Mouse (Mus musculus) cerebellum, adult 2 months (tissue): ENCODE data around the gene Immp2l. TPM values are rescaled to one million over a fixed set of nuclear protein-coding genes. Genes with fewer than 3 reads are reported as not detected.

Experiments
- DNase-seq, 2 experiments: peaks; one replicate each; pipeline ENCODE4 v3.0.0; 2021
- H3K27ac ChIP-seq: fragments of 200-500 bp; 2 replicates; pipeline ENCODE4 v1.5.1; 2012; ENCODE audit warnings: low read length, control low read depth, inconsistent platforms; ENCODE audit not compliant: insufficient read depth
- H3K27me3 ChIP-seq: fragments of 200-500 bp; 2 replicates; pipeline ENCODE4 v1.6.1; 2012; ENCODE audit warnings: inconsistent platforms, mild to moderate bottlenecking, low read length, moderate library complexity; ENCODE audit not compliant: control insufficient read depth, insufficient read depth
- H3K4me1 ChIP-seq: fragments of 200-500 bp; 2 replicates; pipeline ENCODE4 v1.6.1; 2011; ENCODE audit warnings: low read length; ENCODE audit not compliant: control insufficient read depth, insufficient read depth
- H3K4me3 ChIP-seq: fragments of 200-500 bp; replicated peaks from 2 replicates; pipeline ENCODE3; 2011; ENCODE audit warnings: mild to moderate bottlenecking, low read depth, low read length, control low read depth; ENCODE audit not compliant: insufficient read depth
- CTCF ChIP-seq: fragments of 200-500 bp; IDR thresholded peaks from 2 replicates; pipeline ENCODE4 v1.5.1; 2011; ENCODE audit warnings: low read depth, mild to moderate bottlenecking, control low read depth, low read length, moderate library complexity, borderline replicate concordance; ENCODE audit not compliant: insufficient read depth
- POLR2A ChIP-seq: fragments of 200-500 bp; IDR thresholded peaks from 2 replicates; pipeline ENCODE4 v1.6.1; 2011; ENCODE audit warnings: low read length, control low read depth, borderline replicate concordance; ENCODE audit not compliant: insufficient read depth
- WGBS: fragments of 180-500 bp; shearing (Covaris S2); methylation state at CpG from one replicate; pipeline ENCODE4 v1.1.7; 2018; 5-methylcytosine and 5-hydroxymethylcytosine counted together
- polyA plus RNA-seq: library from polyadenylated mRNA; depleted of rRNA; stranded (reverse); fragments of >200 nt; gene quantifications from 2 replicates; pipeline ENCODE4 v1.2.3, GENCODE M21; 2012

Gene Immp2l
- polyA plus RNA-seq, 1 experiment = 11.4 TPM

- Histone ChIP-seq H3K4me3 (no peak overlapping the region), H3K4me1 (no peaks in the 10 kb centered on the region), H3K27ac (no peak overlapping the region), H3K27me3 (no peaks in the 10 kb centered on the region)
- TF ChIP-seq POLR2A (no peak), CTCF (no peak)
- WGBS = 52% methylated on average over 3 of the region's 3 CpGs
- no peak for DNase-seq
These were observed 854.6 kb downstream of the Immp2l start for GRCm38 (mm10) chr12:41878493-41878892.

- TF ChIP-seq POLR2A = no peak
- TF ChIP-seq CTCF = no peak
- no peaks in the 10 kb centered on the region for H3K4me1 ChIP-seq
- no peaks in the 10 kb centered on the region for H3K27me3 ChIP-seq
- no peak overlapping the region for H3K27ac ChIP-seq
- DNase-seq = no peak
- 96% methylated on average over 1 of the region's 1 CpGs for WGBS
- no peak overlapping the region for H3K4me3 ChIP-seq
These were observed 855.1 kb downstream of the Immp2l start for GRCm38 (mm10) chr12:41878972-41879371.

- TF ChIP-seq POLR2A (no peak), CTCF (no peak)
- WGBS = 85% methylated on average over 1 of the region's 1 CpGs
- DNase-seq = no peak
- H3K27ac ChIP-seq = no peak overlapping the region
- no peaks in the 10 kb centered on the region for H3K4me1 ChIP-seq
- no peaks in the 10 kb centered on the region for H3K27me3 ChIP-seq
- no peak overlapping the region for H3K4me3 ChIP-seq
These were observed 855.5 kb downstream of the Immp2l start for GRCm38 (mm10) chr12:41879412-41879811.

GRCm38 (mm10) chr12:41880833-41881232 is 856.9 kb downstream of the Immp2l start:
- TF ChIP-seq POLR2A (no peak), CTCF (no peak)
- no peak for DNase-seq
- Histone ChIP-seq H3K27ac (no peak overlapping the region), H3K4me3 (no peak overlapping the region), H3K27me3 (no peaks in the 10 kb centered on the region), H3K4me1 (no peaks in the 10 kb centered on the region)
- 92% methylated on average over 3 of the region's 3 CpGs for WGBS

- H3K27me3 ChIP-seq = no peaks in the 10 kb centered on the region
- H3K4me1 ChIP-seq = no peaks in the 10 kb centered on the region
- DNase-seq = no peak
- TF ChIP-seq POLR2A (no peak), CTCF (no peak)
- H3K4me3 ChIP-seq = no peak overlapping the region
- 62% methylated on average over 1 of the region's 1 CpGs for WGBS
- H3K27ac ChIP-seq = no peak overlapping the region
These were observed 884.1 kb downstream of the Immp2l start for GRCm38 (mm10) chr12:41908011-41908410.

- TF ChIP-seq POLR2A (no peak), CTCF (no peak)
- Histone ChIP-seq H3K27ac (no peak overlapping the region), H3K4me1 (no peaks in the 10 kb centered on the region), H3K4me3 (no peak overlapping the region), H3K27me3 (no peaks in the 10 kb centered on the region)
- 92% methylated on average over 3 of the region's 3 CpGs for whole genome bisulfite sequencing
- DNase-seq = no peak
These were observed 887.7 kb downstream of the Immp2l start for GRCm38 (mm10) chr12:41911626-41912025.

GRCm38 (mm10) chr12:41937751-41938150 is 913.9 kb downstream of the Immp2l start:
- no peaks in the 10 kb centered on the region for H3K27me3 ChIP-seq
- H3K27ac ChIP-seq = no peak overlapping the region
- no peak overlapping the region for H3K4me3 ChIP-seq
- H3K4me1 ChIP-seq = no peaks in the 10 kb centered on the region
- WGBS = 72% methylated on average over 2 of the region's 2 CpGs
- DNase-seq = no peak
- TF ChIP-seq POLR2A = no peak
- no peak for TF ChIP-seq CTCF

- no peak for TF ChIP-seq CTCF
- no peak for TF ChIP-seq POLR2A
- no peaks in the 10 kb centered on the region for H3K4me1 ChIP-seq
- no peak overlapping the region for H3K27ac ChIP-seq
- 47% methylated on average over 5 of the region's 5 CpGs for WGBS
- no peaks in the 10 kb centered on the region for H3K27me3 ChIP-seq
- H3K4me3 ChIP-seq = no peak overlapping the region
- DNase-seq = no peak
These were observed 918.0 kb downstream of the Immp2l start for GRCm38 (mm10) chr12:41941853-41942252.
